Mouse (Mus musculus): ENCODE data around the gene Rps15.
"Not testable (repeated sequence)": the region's sequence is repeated elsewhere in the genome, so short reads cannot be mapped to it uniquely, and the experiment has no call there.

Gene Rps15

DNA sequence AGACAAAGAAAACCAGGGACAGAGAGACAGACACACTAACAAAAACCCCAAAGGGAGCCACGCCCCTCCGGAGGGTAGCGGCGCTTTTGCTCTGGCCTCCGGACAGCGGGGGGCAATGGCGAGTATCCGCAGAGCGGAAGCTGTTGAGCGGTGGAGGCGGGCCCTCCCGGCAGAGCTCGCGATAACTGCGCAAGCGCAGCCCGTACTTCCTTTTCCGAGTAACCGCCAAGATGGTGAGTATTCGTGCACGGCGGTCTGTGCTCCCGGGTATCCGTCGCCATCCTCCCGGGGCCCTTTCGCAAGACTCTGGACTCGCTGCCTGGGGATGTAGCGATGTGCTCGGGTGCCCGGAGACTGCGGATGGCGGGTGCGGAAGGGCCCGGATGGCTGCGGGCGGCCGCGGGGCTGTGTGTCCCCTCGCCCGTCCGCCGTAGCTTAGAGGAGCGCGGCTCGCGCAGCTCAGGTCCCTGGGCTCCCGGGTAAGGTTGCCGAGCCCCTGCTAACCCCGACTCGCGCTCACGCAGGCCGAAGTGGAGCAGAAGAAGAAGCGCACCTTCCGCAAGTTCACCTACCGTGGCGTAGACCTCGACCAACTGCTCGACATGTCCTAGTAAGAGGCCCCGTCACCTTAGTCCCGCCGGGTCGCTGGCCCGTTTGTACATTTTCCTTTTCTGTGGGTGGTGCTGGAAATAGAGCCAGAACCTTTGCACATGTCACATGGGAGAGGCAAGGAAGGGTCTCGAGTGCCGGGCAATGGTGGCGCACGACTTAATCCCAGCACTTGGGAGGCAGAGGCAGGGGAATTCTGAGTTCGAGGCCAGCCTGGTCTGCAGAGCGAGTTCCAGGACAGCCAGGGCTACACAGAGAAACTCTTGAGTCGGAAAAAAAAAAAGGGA, at the start of gene Rps15:
TSS of gene Rps15 (plus strand) at position 203 of the 896 bp plus-strand sequence.
- DNase-seq (ENCODE audit: low read depth, low spot score), result peak; percentile 86

DNA sequence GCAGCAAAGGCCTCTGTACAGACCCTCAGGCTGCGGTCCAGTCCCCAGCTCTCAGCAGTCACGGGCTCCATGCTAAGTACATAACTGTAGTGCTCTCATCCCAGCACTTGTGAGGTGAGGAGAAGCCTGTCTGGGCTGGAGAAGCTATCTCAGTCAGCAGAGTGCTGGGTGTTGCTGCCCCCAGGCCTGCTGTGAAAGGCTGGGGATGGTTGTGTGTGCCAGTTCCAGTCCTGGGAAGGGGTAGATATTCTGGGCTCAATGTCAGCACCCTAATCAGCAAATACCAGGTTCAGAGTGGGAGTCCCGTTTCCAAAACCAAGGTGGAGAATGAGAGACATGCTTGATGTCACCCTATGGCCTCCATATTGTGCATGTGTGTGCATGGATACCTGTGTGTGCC, 49.6 kb upstream of the Rps15 start:
- no peak for DNase-seq (ENCODE audit: low read depth, low spot score)

DNA sequence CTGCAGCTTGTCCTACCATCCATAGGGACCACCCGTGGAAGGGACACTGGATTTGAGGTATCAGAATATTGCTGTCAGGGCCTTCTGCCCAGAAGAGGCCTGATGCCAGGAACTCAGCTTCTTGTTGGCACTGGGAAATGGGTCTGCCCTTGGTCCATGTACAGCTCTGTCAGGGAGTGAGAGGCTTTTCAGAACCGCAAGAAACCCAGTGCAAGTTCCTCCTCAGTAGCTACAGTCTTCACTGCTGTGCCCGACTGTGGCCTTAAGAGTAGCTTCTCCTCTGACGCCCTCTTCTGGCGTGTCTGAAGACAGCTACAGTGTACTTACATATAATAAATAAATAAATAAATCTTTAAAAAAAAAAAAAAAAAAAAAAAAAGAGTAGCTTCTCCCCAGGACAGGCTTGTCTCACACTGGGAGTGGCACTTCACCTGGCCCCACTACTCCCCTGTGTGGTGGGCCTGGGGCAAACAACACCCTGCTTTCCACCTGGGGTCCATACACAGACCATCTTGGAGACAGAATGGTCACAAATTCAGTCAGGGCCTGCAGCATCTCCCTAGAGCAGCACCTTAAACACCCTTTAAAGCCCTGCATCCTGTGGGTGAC, 47.4 kb upstream of the Rps15 start:
- DNase-seq (ENCODE audit: low read depth, low spot score), result no peak

- DNase-seq (ENCODE audit: low read depth, low spot score), result peak; percentile 79
Observed at GRCm38 (mm10) chr10:80245600-80245999, 46.7 kb upstream of the Rps15 start.

- DNase-seq (ENCODE audit: low read depth, low spot score), result no peak
Observed at GRCm38 (mm10) chr10:80247849-80248248, 44.4 kb upstream of the Rps15 start.

- not testable (repeated sequence) for DNase-seq (ENCODE audit: low read depth, low spot score)
Observed at GRCm38 (mm10) chr10:80248437-80248836, 43.8 kb upstream of the Rps15 start.

DNA sequence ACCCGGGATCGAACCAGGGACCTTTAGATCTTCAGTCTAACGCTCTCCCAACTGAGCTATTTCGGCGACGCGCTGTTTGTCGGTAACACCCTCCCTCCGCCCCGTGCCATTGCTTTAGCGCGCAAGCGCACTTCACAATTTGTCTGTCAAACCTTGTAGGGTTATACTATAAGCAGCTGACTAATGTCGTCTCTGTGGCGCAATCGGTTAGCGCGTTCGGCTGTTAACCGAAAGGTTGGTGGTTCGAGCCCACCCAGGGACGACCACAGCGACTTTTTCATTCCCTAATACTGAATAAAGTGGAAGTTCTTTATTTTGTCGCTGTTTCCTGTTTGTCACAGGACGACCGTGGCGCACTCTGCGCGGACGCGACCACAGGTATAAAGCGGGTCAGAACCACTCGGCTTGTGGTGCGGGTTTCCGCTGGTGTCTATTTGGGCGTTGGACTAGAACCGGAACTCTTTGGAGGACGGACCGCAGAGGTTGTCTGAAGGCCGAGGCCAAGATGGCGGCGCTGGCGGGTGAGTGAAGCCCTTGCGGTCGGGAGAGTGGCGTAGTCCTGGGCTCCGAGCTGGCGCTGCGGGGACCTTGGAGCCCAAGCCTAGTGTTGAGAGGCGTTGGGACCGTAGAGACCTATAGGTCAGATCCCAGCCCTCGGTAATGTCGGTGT, 43.1 kb upstream of the Rps15 start, which contains the start of gene Ndufs7:
TSS of gene Ndufs7 (plus strand) at position 151 of the 670 bp plus-strand sequence.
- peak; percentile 96 for DNase-seq (ENCODE audit: low read depth, low spot score)

DNA sequence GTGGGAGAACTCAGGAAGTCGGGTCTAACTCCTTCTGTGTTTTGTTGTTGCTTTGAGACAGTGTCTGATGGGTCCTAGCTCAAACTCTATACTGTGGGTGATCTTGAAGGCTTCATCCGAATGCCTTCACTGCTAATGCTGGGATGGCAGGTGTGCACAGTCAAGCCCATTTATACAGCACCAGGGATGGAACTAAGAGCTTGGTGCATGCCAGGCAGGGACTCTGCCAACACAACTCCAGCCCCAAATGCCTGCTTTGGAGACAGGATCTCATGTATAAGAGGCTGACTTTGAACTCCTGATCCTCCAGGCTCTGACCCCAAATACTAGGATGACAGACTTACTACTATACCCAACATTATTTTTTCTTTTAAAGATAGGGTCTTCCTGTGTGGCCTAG, 42.2 kb upstream of the Rps15 start:
- DNase-seq (ENCODE audit: low read depth, low spot score), result no peak

DNA sequence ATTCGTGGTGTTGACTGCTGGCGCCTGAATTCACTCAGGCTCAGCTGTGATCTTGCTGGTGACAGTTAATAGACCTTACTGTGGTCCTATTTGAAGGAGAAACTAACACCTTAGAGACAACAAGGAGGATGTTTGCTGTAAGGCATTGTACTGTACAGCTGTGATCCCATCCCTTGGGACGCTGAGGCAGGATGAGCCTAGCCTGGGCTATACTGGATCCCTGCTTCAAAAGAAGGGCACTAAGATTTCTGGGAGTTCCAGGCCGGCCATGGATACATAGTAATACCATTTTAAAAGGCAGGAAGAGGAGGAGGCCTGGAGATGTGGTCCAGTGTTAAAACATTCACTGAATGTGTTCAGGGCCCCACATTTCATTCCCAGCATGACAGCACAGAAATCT, 41.7 kb upstream of the Rps15 start:
- DNase-seq (ENCODE audit: low read depth, low spot score), result no peak

GRCm38 (mm10) chr10:80252011-80252410, 40.2 kb upstream of the Rps15 start:
- no peak for DNase-seq (ENCODE audit: low read depth, low spot score)

GRCm38 (mm10) chr10:80252493-80253274, 39.6 kb upstream of the Rps15 start:
- DNase-seq (ENCODE audit: low read depth, low spot score), result no peak

DNA sequence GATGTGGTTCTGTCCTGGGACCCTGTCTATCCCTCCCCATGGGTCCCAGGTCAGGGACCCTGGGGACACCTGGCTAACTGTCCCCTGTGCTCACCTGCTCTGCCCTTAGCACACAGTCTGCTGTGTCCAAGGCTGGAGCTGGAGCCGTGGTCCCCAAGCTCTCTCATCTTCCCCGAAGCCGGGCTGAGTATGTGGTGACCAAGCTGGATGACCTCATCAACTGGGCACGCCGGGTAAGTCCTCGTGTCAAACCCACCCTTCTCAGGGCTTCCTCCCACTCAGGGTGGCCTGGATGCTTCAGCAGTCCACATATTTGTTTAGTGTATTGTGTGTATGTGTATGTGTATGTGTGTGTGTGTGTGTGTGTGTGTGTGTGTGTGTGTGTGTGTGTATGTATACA, 38.7 kb upstream of the Rps15 start:
- no peak for DNase-seq (ENCODE audit: low read depth, low spot score)

DNA sequence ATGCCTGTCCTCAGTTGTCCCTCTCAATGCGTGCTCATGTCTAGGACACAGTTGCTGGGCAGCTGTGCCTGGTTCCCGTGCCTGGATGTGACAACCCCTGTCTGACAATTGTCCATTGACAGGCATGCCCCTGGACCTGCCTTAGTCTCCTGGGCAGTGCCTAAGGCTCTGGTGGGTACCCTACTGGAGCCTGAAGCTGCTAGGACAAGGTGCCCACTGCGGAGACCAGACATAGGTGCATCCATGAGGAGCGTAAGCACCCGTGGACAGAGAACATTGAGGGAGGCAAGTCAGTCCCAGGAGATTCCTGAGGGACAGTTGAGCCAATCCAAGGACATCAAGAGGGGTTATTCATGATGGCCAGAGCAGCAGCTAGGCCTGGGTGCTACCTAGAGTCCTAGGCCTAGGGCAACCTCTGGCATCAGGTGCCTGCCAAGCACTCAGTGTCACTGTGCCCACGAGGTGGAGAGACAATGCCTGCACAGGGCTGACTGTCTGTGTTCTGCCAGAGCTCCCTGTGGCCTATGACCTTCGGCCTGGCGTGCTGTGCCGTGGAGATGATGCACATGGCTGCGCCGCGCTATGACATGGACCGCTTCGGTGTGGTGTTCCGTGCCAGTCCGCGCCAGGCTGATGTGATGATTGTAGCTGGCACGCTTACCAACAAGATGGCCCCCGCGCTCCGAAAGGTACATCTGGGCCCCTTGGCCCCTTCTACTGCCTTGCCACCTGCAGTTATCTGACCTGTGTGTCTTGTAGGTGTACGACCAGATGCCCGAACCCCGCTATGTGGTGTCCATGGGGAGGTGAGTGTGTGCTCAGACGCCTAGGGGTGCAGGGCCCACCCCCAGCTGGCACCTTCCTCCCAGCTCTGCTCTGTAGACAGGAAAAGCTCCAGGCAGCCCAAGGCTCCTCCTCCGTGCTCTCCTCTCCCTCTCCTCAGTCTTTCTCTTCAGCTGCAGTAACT, 37.6 kb upstream of the Rps15 start:
- DNase-seq (ENCODE audit: low read depth, low spot score), result no peak

DNA sequence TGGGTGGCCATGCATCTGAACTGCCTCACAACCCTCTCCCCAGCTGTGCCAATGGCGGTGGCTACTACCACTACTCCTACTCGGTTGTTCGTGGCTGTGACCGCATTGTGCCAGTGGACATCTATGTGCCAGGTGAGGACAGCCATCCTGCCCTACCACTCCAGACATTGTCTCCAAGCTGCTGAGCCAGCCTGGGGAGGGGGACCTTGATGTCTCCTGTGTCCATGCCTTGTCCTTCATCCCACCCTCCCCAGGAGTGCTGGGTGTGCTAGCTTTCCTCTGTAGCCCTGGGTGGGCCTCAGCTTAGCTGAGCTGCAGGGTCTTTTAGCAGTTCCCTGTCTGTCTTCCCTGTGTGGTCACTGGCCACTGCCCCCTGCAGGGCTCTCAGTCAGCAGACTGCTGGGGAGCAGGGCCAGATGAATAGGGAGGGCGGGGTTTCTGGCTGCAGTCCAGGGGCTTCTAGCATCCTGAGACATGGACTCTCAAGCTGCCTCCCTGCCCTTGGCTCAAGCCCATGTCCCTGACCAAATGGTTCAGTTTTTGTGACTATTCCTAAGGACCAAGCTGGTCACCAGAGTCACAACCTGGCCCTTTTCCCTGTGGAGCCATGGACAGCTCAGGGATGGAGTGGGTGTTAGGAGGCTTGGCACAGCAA, 36.2 kb upstream of the Rps15 start:
- no peak for DNase-seq (ENCODE audit: low read depth, low spot score)

DNA sequence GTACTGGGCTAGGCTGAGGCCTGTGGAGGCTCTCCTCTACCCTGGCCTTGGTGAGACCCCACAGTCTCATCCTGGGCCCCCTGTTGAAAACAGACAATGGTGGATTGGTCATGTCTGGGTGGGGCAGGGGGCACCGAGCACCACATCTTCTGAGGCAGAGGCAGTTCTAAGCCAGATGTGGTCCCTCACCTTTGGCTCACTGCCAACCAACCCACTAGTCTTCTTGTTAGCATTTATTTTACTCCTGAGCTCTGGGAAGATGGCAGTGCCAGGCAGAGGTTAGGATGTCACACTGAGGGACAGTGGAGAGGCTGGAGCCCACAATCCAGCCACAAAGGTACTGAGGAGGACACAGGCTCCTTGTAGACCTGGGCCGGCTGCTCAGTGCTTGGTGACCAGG, 34.3 kb upstream of the Rps15 start:
- DNase-seq (ENCODE audit: low read depth, low spot score), result no peak

DNA sequence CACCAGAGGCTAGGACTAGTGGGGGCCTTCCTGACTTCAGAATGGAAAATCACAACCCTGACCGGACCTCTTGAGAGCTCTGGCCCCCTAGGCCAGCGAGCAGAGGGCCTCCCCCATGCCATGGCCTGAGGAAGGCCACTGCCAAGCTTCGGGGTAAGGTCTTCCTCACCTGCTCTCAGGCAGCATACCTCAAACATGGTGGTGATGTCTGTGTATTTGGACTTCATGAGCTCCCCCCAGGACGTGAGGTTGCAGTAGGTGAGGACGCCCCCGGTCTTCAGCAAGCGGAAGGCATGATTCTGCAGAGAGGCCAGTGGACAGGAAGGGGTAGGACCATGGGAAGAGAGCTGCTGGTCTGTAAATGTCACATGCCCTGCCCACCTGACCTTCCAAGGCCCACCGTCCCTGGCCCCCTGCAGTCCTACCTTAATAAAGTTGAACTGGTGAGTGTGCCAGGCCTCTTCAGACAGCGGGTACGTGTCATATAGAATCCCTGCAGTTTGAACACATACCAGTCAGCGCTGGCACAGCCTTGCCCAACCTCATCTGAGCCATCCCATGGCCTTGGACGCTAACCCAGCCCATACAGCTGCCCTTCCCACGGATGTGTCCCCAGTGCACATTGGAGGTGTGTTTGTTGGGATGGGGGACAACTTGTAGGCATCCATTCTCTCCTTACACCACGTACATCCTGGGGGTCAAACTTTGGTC, 33.3 kb upstream of the Rps15 start:
- no peak for DNase-seq (ENCODE audit: low read depth, low spot score)

- DNase-seq (ENCODE audit: low read depth, low spot score), result no peak
Observed at GRCm38 (mm10) chr10:80259463-80259805, 32.8 kb upstream of the Rps15 start.

DNA sequence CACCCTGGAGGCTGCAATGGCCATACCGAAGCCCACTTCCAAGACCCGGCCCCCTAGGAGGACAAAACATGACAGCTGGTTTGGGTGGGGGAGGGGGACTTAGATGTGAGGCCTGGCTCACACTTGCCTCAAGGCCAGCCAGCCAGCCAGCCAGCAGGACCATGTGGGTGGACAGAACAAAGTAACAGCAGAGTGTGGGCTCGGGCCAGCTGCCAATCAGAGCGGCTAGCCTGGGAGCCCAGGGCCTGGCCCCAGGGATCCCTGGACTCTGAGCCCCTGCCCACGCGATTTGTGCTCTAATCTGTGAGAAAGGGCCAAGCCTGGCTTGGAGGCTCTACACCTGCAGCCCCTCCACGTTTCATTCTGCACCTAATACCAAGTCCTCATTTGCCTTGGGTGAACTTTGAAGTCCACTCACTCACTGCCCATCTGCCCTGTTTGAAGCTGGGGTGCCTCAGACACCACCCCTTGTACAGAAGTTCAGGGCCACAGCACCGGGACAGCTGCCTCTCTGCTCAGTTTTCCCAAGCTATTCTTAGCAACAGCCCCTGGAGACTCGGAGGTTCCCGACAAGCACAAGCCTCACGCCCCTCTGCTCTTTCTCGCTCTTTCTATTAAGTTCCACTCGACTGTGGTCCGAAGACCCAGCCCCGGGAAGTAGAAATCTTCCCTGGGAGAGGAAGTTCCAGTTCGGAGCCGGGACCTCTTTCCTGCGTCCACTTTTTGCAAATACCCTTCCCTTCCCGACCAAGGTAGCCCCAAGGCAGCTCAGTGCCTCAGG, 32.2 kb upstream of the Rps15 start:
- no peak for DNase-seq (ENCODE audit: low read depth, low spot score)
